Mouse (Mus musculus): ENCODE results near the gene Pebp1. TPM values are rescaled to one million over a fixed set of nuclear protein-coding genes. Genes with fewer than 3 reads are reported as not detected.

Gene Pebp1
- polyA plus RNA-seq, 1 experiment from 2014 or later: 1,134 TPM

- Histone ChIP-seq H3K36me3 (ENCODE audit: control insufficient read depth, insufficient read depth, low read length) (peaks cover 56% of the 10 kb centered on the region), H3K27ac (ENCODE audit: low read length) (no peak overlapping the region), H3K27me3 (ENCODE audit: control insufficient read depth, insufficient read depth, low read depth, low read length) (no peaks in the 10 kb centered on the region), H3K4me2 (ENCODE audit: low read length) (no peak overlapping the region), H3K9me3 (replicated peaks; ENCODE audit: control insufficient read depth, low read length, poor library complexity, severe bottlenecking) (no peaks in the 10 kb centered on the region), H3K9ac (ENCODE audit: low read depth, low read length) (no peak overlapping the region), H3K4me1 (ENCODE audit: control insufficient read depth, insufficient read depth, low read length) (no peaks in the 10 kb centered on the region), H3K4me3 (ENCODE audit: low read depth, low read length) (no peak overlapping the region)
- 95% methylated on average over 15 of the region's 15 CpGs for WGBS
- ATAC-seq: no peak
Measured at GRCm38 (mm10) chr5:117258276-117258675, 29.1 kb downstream of the Pebp1 start.

GRCm38 (mm10) chr5:117251763-117252162, 35.7 kb downstream of the Pebp1 start:
- 87% methylated on average over 3 of the region's 3 CpGs for WGBS
- Histone ChIP-seq H3K36me3 (ENCODE audit: control insufficient read depth, insufficient read depth, low read length) (peaks cover 35% of the 10 kb centered on the region), H3K4me2 (ENCODE audit: low read length) (no peak overlapping the region), H3K27me3 (ENCODE audit: control insufficient read depth, insufficient read depth, low read depth, low read length) (no peaks in the 10 kb centered on the region), H3K4me1 (ENCODE audit: control insufficient read depth, insufficient read depth, low read length) (no peaks in the 10 kb centered on the region), H3K27ac (ENCODE audit: low read length) (no peak overlapping the region), H3K4me3 (ENCODE audit: low read depth, low read length) (no peak overlapping the region), H3K9me3 (replicated peaks; ENCODE audit: control insufficient read depth, low read length, poor library complexity, severe bottlenecking) (no peaks in the 10 kb centered on the region), H3K9ac (ENCODE audit: low read depth, low read length) (no peak overlapping the region)
- no peak for ATAC-seq

- peaks cover 26% of the 10 kb centered on the region for H3K36me3 ChIP-seq (ENCODE audit: control insufficient read depth, insufficient read depth, low read length)
- H3K4me3 ChIP-seq (ENCODE audit: low read depth, low read length): no peak overlapping the region
- 84% methylated on average over 22 of the region's 24 CpGs for WGBS
Measured at GRCm38 (mm10) chr5:117250796-117251195, 36.6 kb downstream of the Pebp1 start.

GRCm38 (mm10) chr5:117248351-117248750, 39.1 kb downstream of the Pebp1 start:
- Histone ChIP-seq H3K27me3 (ENCODE audit: control insufficient read depth, insufficient read depth, low read depth, low read length) (no peaks in the 10 kb centered on the region), H3K4me2 (ENCODE audit: low read length) (no peak overlapping the region), H3K9me3 (replicated peaks; ENCODE audit: control insufficient read depth, low read length, poor library complexity, severe bottlenecking) (no peaks in the 10 kb centered on the region), H3K4me1 (ENCODE audit: control insufficient read depth, insufficient read depth, low read length) (peaks cover 12% of the 10 kb centered on the region), H3K36me3 (ENCODE audit: control insufficient read depth, insufficient read depth, low read length) (peaks cover 17% of the 10 kb centered on the region), H3K27ac (ENCODE audit: low read length) (no peak overlapping the region), H3K4me3 (ENCODE audit: low read depth, low read length) (no peak overlapping the region), H3K9ac (ENCODE audit: low read depth, low read length) (no peak overlapping the region)
- ATAC-seq: no peak
- 28% methylated on average over 10 of the region's 10 CpGs for WGBS

More at GRCm38 (mm10) chr5:117250796-117251195, 36.6 kb downstream of the Pebp1 start:
- no peak for ATAC-seq
- Histone ChIP-seq H3K27me3 (ENCODE audit: control insufficient read depth, insufficient read depth, low read depth, low read length) (no peaks in the 10 kb centered on the region), H3K4me1 (ENCODE audit: control insufficient read depth, insufficient read depth, low read length) (no peaks in the 10 kb centered on the region), H3K9me3 (replicated peaks; ENCODE audit: control insufficient read depth, low read length, poor library complexity, severe bottlenecking) (no peaks in the 10 kb centered on the region), H3K9ac (ENCODE audit: low read depth, low read length) (no peak overlapping the region), H3K4me2 (ENCODE audit: low read length) (no peak overlapping the region), H3K27ac (ENCODE audit: low read length) (no peak overlapping the region)

GRCm38 (mm10) chr5:117245170-117245569, 42.3 kb downstream of the Pebp1 start:
- no peaks in the 10 kb centered on the region for H3K9me3 ChIP-seq (replicated peaks; ENCODE audit: control insufficient read depth, low read length, poor library complexity, severe bottlenecking)
- H3K4me2 ChIP-seq (ENCODE audit: low read length): no peak overlapping the region
- H3K27ac ChIP-seq (ENCODE audit: low read length): no peak overlapping the region
- H3K36me3 ChIP-seq (ENCODE audit: control insufficient read depth, insufficient read depth, low read length): no peaks in the 10 kb centered on the region
- ATAC-seq: no peak
- peaks cover 14% of the 10 kb centered on the region for H3K4me1 ChIP-seq (ENCODE audit: control insufficient read depth, insufficient read depth, low read length)
- H3K27me3 ChIP-seq (ENCODE audit: control insufficient read depth, insufficient read depth, low read depth, low read length): no peaks in the 10 kb centered on the region
- no peak overlapping the region for H3K4me3 ChIP-seq (ENCODE audit: low read depth, low read length)
- 93% methylated on average over 8 of the region's 8 CpGs for WGBS
- H3K9ac ChIP-seq (ENCODE audit: low read depth, low read length): no peak overlapping the region

- Histone ChIP-seq H3K27ac (ENCODE audit: low read length) (peak overlapping the region; percentile 96), H3K27me3 (ENCODE audit: control insufficient read depth, insufficient read depth, low read depth, low read length) (no peaks in the 10 kb centered on the region)
- WGBS: 18% methylated on average over 22 of the region's 22 CpGs
Measured at GRCm38 (mm10) chr5:117242671-117243478, 44.5 kb downstream of the Pebp1 start.

GRCm38 (mm10) chr5:117241935-117242531, 45.4 kb downstream of the Pebp1 start:
- 17% methylated on average over 16 of the region's 16 CpGs for WGBS
- Histone ChIP-seq H3K36me3 (ENCODE audit: control insufficient read depth, insufficient read depth, low read length) (no peaks in the 10 kb centered on the region), H3K9me3 (replicated peaks; ENCODE audit: control insufficient read depth, low read length, poor library complexity, severe bottlenecking) (no peaks in the 10 kb centered on the region), H3K9ac (ENCODE audit: low read depth, low read length) (peak overlapping the region; percentile 97), H3K4me3 (ENCODE audit: low read depth, low read length) (peak overlapping the region; percentile 78), H3K27me3 (ENCODE audit: control insufficient read depth, insufficient read depth, low read depth, low read length) (no peaks in the 10 kb centered on the region), H3K27ac (ENCODE audit: low read length) (peak overlapping the region; percentile 96), H3K4me2 (ENCODE audit: low read length) (peak overlapping the region; percentile 81), H3K4me1 (ENCODE audit: control insufficient read depth, insufficient read depth, low read length) (peaks cover 18% of the 10 kb centered on the region)
- peak; percentile 21; the same call in 1 of the 2 replicates for ATAC-seq

More at GRCm38 (mm10) chr5:117242671-117243478, 44.5 kb downstream of the Pebp1 start:
- Histone ChIP-seq H3K4me2 (ENCODE audit: low read length) (peak overlapping the region; percentile 81), H3K36me3 (ENCODE audit: control insufficient read depth, insufficient read depth, low read length) (no peaks in the 10 kb centered on the region), H3K9me3 (replicated peaks; ENCODE audit: control insufficient read depth, low read length, poor library complexity, severe bottlenecking) (no peaks in the 10 kb centered on the region), H3K4me1 (ENCODE audit: control insufficient read depth, insufficient read depth, low read length) (peaks cover 18% of the 10 kb centered on the region), H3K9ac (ENCODE audit: low read depth, low read length) (peak overlapping the region; percentile 79), H3K4me3 (ENCODE audit: low read depth, low read length) (peak overlapping the region; percentile 78)
- ATAC-seq: peak; percentile 29

GRCm38 (mm10) chr5:117240761-117241322, 46.6 kb downstream of the Pebp1 start:
- H3K27me3 ChIP-seq (ENCODE audit: control insufficient read depth, insufficient read depth, low read depth, low read length): no peaks in the 10 kb centered on the region
- peaks cover 18% of the 10 kb centered on the region for H3K4me1 ChIP-seq (ENCODE audit: control insufficient read depth, insufficient read depth, low read length)
- H3K9ac ChIP-seq (ENCODE audit: low read depth, low read length): peak overlapping the region; percentile 97
- 2% methylated on average over 32 of the region's 32 CpGs for WGBS
- H3K4me3 ChIP-seq (ENCODE audit: low read depth, low read length): peak overlapping the region; percentile 78
- peak overlapping the region; percentile 81 for H3K4me2 ChIP-seq (ENCODE audit: low read length)
- no peaks in the 10 kb centered on the region for H3K9me3 ChIP-seq (replicated peaks; ENCODE audit: control insufficient read depth, low read length, poor library complexity, severe bottlenecking)
- peak overlapping the region; percentile 96 for H3K27ac ChIP-seq (ENCODE audit: low read length)
- H3K36me3 ChIP-seq (ENCODE audit: control insufficient read depth, insufficient read depth, low read length): no peaks in the 10 kb centered on the region
- peak; percentile 44; the same call in 1 of the 2 replicates for ATAC-seq

- Histone ChIP-seq H3K4me1 (ENCODE audit: control insufficient read depth, insufficient read depth, low read length) (peaks cover 18% of the 10 kb centered on the region), H3K27me3 (ENCODE audit: control insufficient read depth, insufficient read depth, low read depth, low read length) (no peaks in the 10 kb centered on the region), H3K36me3 (ENCODE audit: control insufficient read depth, insufficient read depth, low read length) (no peaks in the 10 kb centered on the region), H3K4me2 (ENCODE audit: low read length) (peak overlapping the region; percentile 81), H3K4me3 (ENCODE audit: low read depth, low read length) (peak overlapping the region; percentile 78), H3K27ac (ENCODE audit: low read length) (peak overlapping the region; percentile 96), H3K9ac (ENCODE audit: low read depth, low read length) (peak overlapping the region; percentile 97), H3K9me3 (replicated peaks; ENCODE audit: control insufficient read depth, low read length, poor library complexity, severe bottlenecking) (no peaks in the 10 kb centered on the region)
- ATAC-seq: peak; percentile 78
- WGBS: 1% methylated on average over 12 of the region's 12 CpGs
Measured at GRCm38 (mm10) chr5:117240321-117240731, 47.1 kb downstream of the Pebp1 start.

Measured in midbrain, embryonic 16.5 days (tissue).